Mouse (Mus musculus): ENCODE measurements around the gene Tox3. TPM values are rescaled to one million over a fixed set of nuclear protein-coding genes. Genes with fewer than 3 reads are reported as not detected.

Tox3 gene
- polyA plus RNA-seq, 1 experiment from 2014 or later: 40.8 TPM

GRCm38 (mm10) chr8:90232501-90232900 lies 115.6 kb downstream of the Tox3 start:
- no peaks in the 10 kb centered on the region for H3K36me3 ChIP-seq (ENCODE audit: control insufficient read depth, insufficient read depth, low read length)
- no peak overlapping the region for H3K9ac ChIP-seq (ENCODE audit: low read length)
- DNase-seq (ENCODE audit: low spot score) (peak; percentile 33), ATAC-seq (ENCODE audit: insufficient read depth, low FRiP score, low TSS enrichment) (no peak)
- H3K9me3 ChIP-seq (ENCODE audit: control insufficient read depth, low read length): no peaks in the 10 kb centered on the region
- no peak overlapping the region for H3K27ac ChIP-seq (ENCODE audit: low read depth, low read length)
- H3K4me3 ChIP-seq (ENCODE audit: low read depth, low read length): no peak overlapping the region
- H3K27me3 ChIP-seq (ENCODE audit: control insufficient read depth, insufficient read depth, low read length): no peaks in the 10 kb centered on the region
- H3K4me2 ChIP-seq (ENCODE audit: low read depth): no peak overlapping the region
- 68% methylated on average over 8 of the region's 8 CpGs for WGBS
- no peaks in the 10 kb centered on the region for H3K4me1 ChIP-seq (ENCODE audit: control insufficient read depth, insufficient read depth, low read length)

- DNase-seq (ENCODE audit: low spot score) (no peak), ATAC-seq (ENCODE audit: insufficient read depth, low FRiP score, low TSS enrichment) (no peak)
- Histone ChIP-seq H3K27ac (ENCODE audit: low read depth, low read length) (no peak overlapping the region), H3K9me3 (ENCODE audit: control insufficient read depth, low read length) (no peaks in the 10 kb centered on the region), H3K4me1 (ENCODE audit: control insufficient read depth, insufficient read depth, low read length) (no peaks in the 10 kb centered on the region), H3K4me2 (ENCODE audit: low read depth) (no peak overlapping the region), H3K36me3 (ENCODE audit: control insufficient read depth, insufficient read depth, low read length) (no peaks in the 10 kb centered on the region), H3K4me3 (ENCODE audit: low read depth, low read length) (no peak overlapping the region), H3K27me3 (ENCODE audit: control insufficient read depth, insufficient read depth, low read length) (no peaks in the 10 kb centered on the region), H3K9ac (ENCODE audit: low read length) (no peak overlapping the region)
- 60% methylated on average over 1 of the region's 1 CpGs for WGBS
Observed at GRCm38 (mm10) chr8:90224172-90224571, 124.0 kb downstream of the Tox3 start.

- ATAC-seq (ENCODE audit: insufficient read depth, low FRiP score, low TSS enrichment) (0 out of 2 replicates have a peak, but pooled peaks have one; percentile 20), DNase-seq (ENCODE audit: low spot score) (peak; percentile 14)
- Histone ChIP-seq H3K27ac (ENCODE audit: low read depth, low read length) (no peak overlapping the region), H3K9me3 (ENCODE audit: control insufficient read depth, low read length) (no peaks in the 10 kb centered on the region), H3K27me3 (ENCODE audit: control insufficient read depth, insufficient read depth, low read length) (no peaks in the 10 kb centered on the region), H3K36me3 (ENCODE audit: control insufficient read depth, insufficient read depth, low read length) (no peaks in the 10 kb centered on the region), H3K4me2 (ENCODE audit: low read depth) (no peak overlapping the region), H3K4me3 (ENCODE audit: low read depth, low read length) (no peak overlapping the region), H3K4me1 (ENCODE audit: control insufficient read depth, insufficient read depth, low read length) (no peaks in the 10 kb centered on the region), H3K9ac (ENCODE audit: low read length) (no peak overlapping the region)
- WGBS: 54% methylated on average over 14 of the region's 14 CpGs
Observed at GRCm38 (mm10) chr8:90209105-90210037, 138.8 kb downstream of the Tox3 start.

All from neural tube, embryonic 11.5 days (tissue).